Mouse (Mus musculus) monocyte, adult 2 months (primary cell): ENCODE results near the gene Trpm4.
A peak's percentile ranks its signal among the peaks of the same experiment; 100 is the strongest.

Experiments used
- DNase-seq, 2 experiments: peaks; one replicate each; pipeline ENCODE4 v3.0.0; 2022; ENCODE audit warnings: low spot score in 2 of 2, low read depth in 1 of 2

Gene Trpm4

DNA sequence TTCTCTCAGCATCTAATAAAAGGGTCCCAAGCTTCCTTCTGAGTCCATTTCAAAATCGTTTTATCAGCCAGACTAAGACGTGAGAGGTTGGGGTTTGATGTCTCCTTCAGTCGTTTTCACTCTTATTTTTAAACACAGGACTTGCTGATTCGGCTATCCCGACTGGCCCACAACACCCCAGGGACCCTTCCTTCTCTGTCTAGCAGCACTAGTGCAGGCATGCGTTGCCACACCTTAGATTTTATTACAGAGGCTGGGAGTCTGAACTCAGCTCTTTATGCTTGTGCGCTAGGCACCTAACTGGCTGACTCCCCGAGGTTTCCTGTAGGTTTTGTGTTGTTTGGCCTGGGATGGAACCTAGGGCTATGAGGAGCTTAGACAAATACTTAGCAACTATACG, 20.1 kb downstream of the Trpm4 start:
- no peak for DNase-seq

DNA sequence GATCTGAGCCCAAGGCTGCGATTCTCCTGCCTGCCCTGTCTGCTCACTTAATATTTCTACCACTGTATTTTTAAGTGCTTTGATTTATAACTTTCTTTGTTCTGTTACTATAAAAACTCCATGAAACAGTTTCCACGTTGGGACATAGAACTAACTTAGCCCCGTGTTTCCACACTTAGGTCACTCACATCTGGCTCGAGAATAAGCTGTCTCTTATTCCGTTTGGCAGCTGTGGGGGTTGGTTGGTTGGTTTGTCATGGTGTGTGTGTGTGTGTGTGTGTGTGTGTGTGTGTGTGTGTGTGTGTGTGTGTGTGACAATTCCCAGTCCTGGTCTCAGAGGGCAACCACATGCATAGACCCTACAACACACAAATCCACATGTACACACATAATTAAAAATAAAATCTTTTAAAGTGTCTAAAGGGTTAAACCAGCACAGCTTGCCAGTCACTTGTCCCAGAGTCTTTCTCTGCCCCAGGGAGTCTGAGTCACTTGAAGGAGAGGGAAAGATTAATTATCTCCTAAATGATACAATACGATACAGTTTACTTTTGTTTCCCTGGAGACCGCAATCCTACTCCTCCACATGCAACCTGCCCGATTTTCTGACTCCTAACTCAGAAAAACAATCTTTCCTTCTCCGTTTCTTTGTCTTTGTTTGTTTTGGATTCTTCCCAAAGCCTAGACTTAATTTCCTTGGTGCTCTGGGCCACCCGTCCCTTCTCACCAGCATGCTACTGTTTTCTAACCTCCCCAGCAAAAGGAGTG, 20.7 kb downstream of the Trpm4 start:
- DNase-seq, result no peak

DNA sequence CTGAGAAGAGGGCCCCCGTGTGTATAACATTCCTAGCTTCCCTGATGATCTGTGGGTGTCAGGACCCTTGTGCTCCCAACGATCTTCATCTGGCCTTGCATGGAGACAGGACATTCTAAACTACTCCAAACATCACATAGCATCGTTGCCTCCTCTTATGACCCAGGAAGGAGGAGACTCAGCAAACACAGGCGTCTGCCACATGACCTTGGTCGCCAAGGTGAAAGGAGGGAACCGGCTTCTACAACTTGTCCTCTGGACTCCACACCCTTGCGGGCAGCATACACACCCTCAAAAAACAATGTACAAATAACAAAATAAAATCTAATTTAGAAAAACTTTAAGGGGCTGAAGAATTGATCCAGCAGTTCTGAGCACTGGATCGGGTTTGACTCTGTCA, 21.6 kb downstream of the Trpm4 start:
- no peak for DNase-seq

- DNase-seq, result peak; percentile 30 to 42
These were observed 24.1 kb downstream of the Trpm4 start for GRCm38 (mm10) chr7:45309455-45309854.

DNA sequence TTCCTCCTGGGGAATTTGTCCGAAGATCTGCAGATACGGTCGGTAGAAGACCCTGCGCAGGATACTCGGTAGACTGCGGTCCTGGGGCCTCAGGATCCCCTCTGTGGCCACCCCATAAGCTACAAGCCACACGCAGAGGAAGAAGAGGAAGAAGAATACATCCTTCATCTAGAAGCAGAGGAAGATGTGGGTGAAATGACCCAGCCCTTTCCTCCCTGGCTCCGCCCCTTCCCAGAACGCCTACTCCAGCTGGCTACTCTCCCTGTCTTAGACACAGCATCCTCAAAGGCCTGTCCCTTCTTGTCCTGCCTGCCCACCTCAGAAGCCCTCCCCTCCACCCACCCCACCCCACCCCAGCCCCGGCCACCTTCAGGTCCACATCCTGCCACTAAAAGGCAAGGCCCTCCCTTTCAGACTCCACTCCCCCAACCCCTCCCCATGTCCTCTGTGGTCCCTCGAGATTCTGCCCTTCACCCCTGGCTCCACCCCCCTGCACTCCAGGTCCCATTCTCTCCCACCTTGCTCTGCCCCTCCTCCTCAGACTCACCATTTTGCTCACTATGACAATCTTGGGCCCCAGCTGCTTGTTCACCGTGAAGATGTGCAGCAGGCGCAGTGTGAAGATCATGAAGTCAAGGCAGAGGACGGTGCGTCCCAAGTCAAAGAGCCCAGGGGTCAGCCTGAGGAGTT, 24.9 kb downstream of the Trpm4 start:
- no peak for DNase-seq

GRCm38 (mm10) chr7:45305275-45305674, 28.3 kb downstream of the Trpm4 start:
- no peak for DNase-seq

GRCm38 (mm10) chr7:45304869-45305268, 28.7 kb downstream of the Trpm4 start:
- DNase-seq, result no peak

GRCm38 (mm10) chr7:45302626-45303025, 31.0 kb downstream of the Trpm4 start:
- no peak for DNase-seq

GRCm38 (mm10) chr7:45300270-45300669, 33.3 kb downstream of the Trpm4 start:
- no peak for DNase-seq

DNA sequence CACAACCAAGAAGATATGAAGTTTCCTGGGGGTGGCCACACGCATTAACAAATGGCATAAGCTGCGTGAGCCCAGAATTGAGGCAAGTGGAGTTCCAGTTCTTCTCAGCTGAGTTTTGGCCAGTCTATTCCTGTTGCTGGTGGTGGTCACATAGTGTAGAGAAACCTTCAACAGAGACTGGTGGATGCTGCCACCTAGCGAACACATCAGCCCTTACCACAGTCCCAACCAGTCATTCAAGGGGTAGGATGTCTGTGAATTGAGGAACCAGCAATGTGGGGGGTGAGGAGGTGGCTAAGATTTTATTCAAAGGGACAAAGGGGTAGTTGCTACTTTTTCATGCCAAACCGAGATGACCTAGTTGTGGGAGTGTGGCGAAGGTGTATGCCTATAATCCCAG, 33.8 kb downstream of the Trpm4 start:
- DNase-seq, result peak; percentile 30 to 55

DNA sequence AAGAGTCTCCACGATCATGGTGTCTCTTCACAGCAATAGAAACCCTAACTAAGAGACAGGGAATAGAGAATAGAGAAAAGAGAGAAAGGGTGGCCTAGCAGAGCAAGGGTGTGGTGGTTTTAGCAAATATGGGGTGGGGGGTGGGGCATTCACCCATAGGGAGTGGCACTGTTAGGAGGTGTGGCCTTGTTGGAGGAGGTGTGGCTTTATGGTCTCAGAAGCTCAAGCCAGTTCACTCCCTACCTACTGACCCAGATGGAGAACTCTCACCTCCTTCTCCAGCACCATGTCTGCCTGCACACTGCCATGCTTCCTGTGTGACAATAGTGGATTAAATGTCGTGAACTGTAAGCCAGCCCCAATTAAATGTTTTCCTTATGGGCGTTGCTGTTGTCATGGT, 36.0 kb downstream of the Trpm4 start:
- DNase-seq, result no peak

DNA sequence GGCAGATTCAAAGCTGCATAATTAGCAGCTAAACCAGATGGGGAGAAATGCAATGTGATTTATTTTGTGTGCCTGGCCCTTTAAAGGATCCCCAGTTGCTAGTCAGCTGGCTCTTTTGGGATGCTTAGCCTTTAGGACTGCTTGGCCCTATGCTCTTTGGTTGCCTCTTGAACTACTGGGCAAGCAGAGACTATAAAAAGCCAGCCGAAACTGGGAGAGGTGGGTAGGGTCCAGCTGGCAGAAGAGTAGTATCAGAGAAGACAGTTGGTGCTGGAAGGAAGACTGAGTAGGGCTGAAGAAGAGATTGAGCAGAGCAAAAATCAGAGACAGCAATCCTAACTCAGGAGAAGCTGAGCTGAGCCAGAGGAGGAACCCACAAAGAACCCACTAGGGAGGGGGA, 37.0 kb downstream of the Trpm4 start:
- DNase-seq, result no peak

DNA sequence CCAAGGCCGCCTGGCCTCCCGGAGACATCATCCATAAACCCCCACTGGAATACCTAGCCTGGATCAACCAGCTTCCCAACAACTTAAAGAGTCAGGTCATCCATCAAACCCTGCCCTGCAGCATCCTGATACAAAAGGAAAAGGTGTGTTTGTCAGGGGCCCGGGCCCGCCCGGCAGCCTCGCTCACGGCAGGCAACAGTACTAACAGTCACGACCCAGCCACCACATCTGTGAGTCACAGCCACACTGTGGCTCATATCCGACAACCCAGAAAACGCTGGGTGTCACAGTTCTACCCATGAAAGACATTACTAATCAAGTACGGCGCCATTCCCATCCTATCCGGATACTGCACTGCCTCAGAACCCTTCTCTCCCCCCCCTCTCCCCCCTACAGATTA, 47.1 kb downstream of the Trpm4 start:
- no peak for DNase-seq

GRCm38 (mm10) chr7:45277136-45277760, 56.3 kb downstream of the Trpm4 start, which contains the start of gene Slc6a21:
Gene Slc6a21, plus strand, starts transcription at chr7:45277513.
- DNase-seq, result peak; percentile 51 to 80

GRCm38 (mm10) chr7:45273672-45274071, 59.9 kb downstream of the Trpm4 start:
- DNase-seq, result no peak

DNA sequence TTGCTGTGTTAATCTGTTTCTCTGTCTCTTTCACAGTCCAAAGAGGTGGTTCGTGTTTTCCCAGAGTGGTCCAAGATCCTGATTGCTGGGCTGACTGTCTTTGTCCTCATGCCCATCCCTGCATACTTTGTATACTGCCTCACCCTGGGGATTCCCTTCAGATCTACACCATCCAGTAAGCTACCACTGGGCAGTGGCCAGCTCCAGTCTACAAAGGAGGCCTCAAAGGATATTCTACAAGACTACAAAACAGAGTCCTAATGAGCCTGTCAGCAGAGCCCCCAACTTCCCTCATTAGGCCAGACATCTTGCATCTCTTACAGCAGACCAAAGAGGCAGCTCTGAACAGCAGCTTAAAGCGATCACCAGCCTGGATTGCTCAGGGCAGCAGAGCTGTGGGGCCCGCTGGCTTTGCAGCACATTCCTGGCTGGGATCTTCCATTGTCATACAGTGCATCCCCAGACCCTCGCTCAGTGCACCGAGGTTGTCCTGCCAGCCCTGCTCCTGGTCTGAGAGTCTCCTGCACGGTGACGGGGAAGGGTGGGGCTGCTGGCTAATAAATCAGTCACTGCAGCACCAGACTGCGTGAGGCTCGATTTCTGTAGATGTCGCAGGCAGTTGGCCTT, 60.7 kb downstream of the Trpm4 start:
- no peak for DNase-seq

DNA sequence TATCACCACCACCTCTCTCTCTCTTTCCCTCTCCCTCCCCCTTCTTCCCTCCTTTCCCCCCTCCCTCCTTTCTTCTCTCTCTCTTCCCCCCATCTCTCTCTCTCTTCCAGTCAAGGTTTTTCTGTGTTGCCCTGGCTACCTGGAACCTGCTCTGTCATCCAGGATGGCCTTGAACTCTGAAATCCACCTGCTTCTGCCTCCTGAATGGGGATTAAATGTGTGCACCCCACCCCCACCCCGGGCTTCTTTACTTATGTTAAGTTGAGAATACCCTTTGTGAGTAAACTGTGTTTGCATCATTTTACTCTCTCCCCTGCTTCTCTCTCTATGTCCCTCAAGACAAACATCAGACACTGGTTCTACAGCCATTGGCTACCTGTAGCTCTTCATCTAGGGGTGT, 68.1 kb downstream of the Trpm4 start:
- no peak for DNase-seq

DNA sequence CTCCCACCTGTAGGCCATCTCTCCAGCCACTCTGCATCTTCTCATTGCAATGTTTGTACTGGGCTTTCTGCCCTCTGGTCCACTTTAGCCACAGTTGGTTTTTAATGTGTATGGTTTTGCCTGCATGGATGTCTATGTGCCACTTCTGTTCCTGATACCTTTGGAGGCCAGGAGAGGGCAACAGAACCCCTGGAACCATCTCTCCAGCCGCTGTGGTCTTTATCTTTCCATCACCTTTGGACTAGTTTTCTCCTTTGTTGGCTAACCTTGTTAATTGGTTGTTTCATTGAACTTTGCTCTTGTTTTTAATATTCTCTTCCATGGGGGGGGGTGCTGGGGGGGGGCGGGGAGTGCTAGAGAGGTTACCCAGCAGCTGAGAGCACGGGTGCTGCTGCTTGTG, 69.2 kb downstream of the Trpm4 start:
- DNase-seq, result no peak

- no peak for DNase-seq
These were observed 70.5 kb downstream of the Trpm4 start for GRCm38 (mm10) chr7:45263006-45263607.

- no peak for DNase-seq
These were observed 71.3 kb downstream of the Trpm4 start for GRCm38 (mm10) chr7:45262266-45262665.

GRCm38 (mm10) chr7:45259281-45259680, 74.3 kb downstream of the Trpm4 start:
- no peak for DNase-seq
